Mouse (Mus musculus) testis, postnatal 10 days (tissue): ENCODE measurements around the gene Pofut2.

Experiments used
- DNase-seq: peaks from one replicate; pipeline ENCODE4 v3.0.0; 2021; ENCODE audit warnings: low spot score

The Pofut2 gene

GRCm38 (mm10) chr10:77258704-77259621 is at the start of gene Pofut2:
Gene Pofut2 (plus strand): TSS chr10:77259218.
- DNase-seq: peak; percentile 98

- peak; percentile 64 for DNase-seq
Observed at GRCm38 (mm10) chr10:77209261-77209660, 49.8 kb upstream of the Pofut2 start.

- no peak for DNase-seq
Observed at GRCm38 (mm10) chr10:77210666-77211065, 48.4 kb upstream of the Pofut2 start.

GRCm38 (mm10) chr10:77211116-77211570 is 47.9 kb upstream of the Pofut2 start:
- peak; percentile 66 for DNase-seq

GRCm38 (mm10) chr10:77212354-77213120 is 46.5 kb upstream of the Pofut2 start:
- DNase-seq: no peak

GRCm38 (mm10) chr10:77213483-77213882 is 45.5 kb upstream of the Pofut2 start:
- no peak for DNase-seq

- DNase-seq: no peak
Observed at GRCm38 (mm10) chr10:77214586-77214985, 44.4 kb upstream of the Pofut2 start.

GRCm38 (mm10) chr10:77215641-77216040 is 43.4 kb upstream of the Pofut2 start:
- no peak for DNase-seq

- DNase-seq: no peak
Observed at GRCm38 (mm10) chr10:77216313-77216712, 42.7 kb upstream of the Pofut2 start.

- DNase-seq: no peak
Observed at GRCm38 (mm10) chr10:77217155-77217731, 41.8 kb upstream of the Pofut2 start.

- no peak for DNase-seq
Observed at GRCm38 (mm10) chr10:77218059-77218458, 41.0 kb upstream of the Pofut2 start.

GRCm38 (mm10) chr10:77219411-77220025 is 39.5 kb upstream of the Pofut2 start:
- no peak for DNase-seq

- no peak for DNase-seq
Observed at GRCm38 (mm10) chr10:77221108-77221507, 37.9 kb upstream of the Pofut2 start.

GRCm38 (mm10) chr10:77222963-77223552 is 36.0 kb upstream of the Pofut2 start:
- no peak for DNase-seq

- no peak for DNase-seq
Observed at GRCm38 (mm10) chr10:77224390-77224789, 34.6 kb upstream of the Pofut2 start.

- no peak for DNase-seq
Observed at GRCm38 (mm10) chr10:77225414-77225813, 33.6 kb upstream of the Pofut2 start.

GRCm38 (mm10) chr10:77225995-77226688 is 32.9 kb upstream of the Pofut2 start:
- no peak for DNase-seq

GRCm38 (mm10) chr10:77226691-77227367 is 32.2 kb upstream of the Pofut2 start:
- DNase-seq: no peak

GRCm38 (mm10) chr10:77227368-77227723 is 31.7 kb upstream of the Pofut2 start:
- DNase-seq: no peak
